ENCODE assay signal across 20 mouse cellular contexts in the genomic region with DNA sequence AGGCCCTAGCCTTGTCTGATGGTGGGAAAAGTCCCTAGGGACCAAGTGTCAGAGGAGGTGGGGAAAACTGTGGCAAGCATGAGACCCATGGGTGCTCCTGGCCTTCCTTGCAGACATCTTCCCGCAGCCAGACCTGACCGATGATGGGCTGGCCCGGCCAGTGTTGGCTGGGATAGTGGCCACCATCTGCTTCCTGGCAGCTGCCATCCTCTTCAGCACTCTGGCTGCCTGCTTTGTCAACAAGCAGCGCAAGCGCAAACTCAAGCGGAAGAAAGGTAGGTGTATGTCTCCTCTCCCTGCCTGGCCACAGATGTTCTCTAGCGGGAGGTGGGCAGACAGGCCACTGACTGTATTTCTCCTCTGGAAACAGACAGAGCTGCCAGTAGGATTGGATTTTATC. TPM values are rescaled to one million over a fixed set of nuclear protein-coding genes. Genes with fewer than 3 reads are reported as not detected.
A peak's percentile ranks its signal among the peaks of the same experiment; 100 is the strongest.
DNase-seq lines count a peak whose midpoint lies in the region; ATAC-seq lines count a peak whose summit lies in the region.
"Had no signal": no experiment of that assay in that cellular context is flagged by ENCODE, and none has a peak within 500 bp of the region (broad histone marks: within the 10 kb centered on the region; RNA-seq: fewer than 3 reads in every experiment).

No protein-coding gene starts in this region.

- DNase-seq in left cerebral cortex, postnatal 4 days, result peak; percentile 82
- DNase-seq in left cerebral cortex, postnatal 36 days (ENCODE audit: low spot score in 2 of 2), result no peak
- DNase-seq in cerebellum, adult 11-12 months, result peak; percentile 81
- peak; percentile 81 for DNase-seq in cerebellum, adult 9-11 months
- no peak for DNase-seq in right cerebral cortex, adult 2 months (ENCODE audit: low spot score in 2 of 2)
- no peak for DNase-seq in right cerebral cortex, postnatal 25 days
- DNase-seq: adrenal gland, postnatal 10 days; gastrocnemius, postnatal 10 days; heart, postnatal 10 days; kidney, adult 11 months; kidney, postnatal 25 days; layer of hippocampus, postnatal 36 days; lung, embryonic 14.5 days; lung, postnatal 14 days had no signal

- no peak for ATAC-seq in frontal cortex, adult (ENCODE audit: low TSS enrichment)
- ATAC-seq: forebrain, embryonic 16.5 days; inflammation-experienced regulatory T-cells, adult 6 months; midbrain, embryonic 16.5 days; Patski had no signal

- intact Hi-C loops in left cerebral cortex, postnatal 4 days (cut with DNase I), result no loop called here
- intact Hi-C loops in left cerebral cortex, postnatal 36 days (cut with DNase I), result no loop called here

RNA-seq across cellular contexts. Expression of a gene that starts 32.5 kb away (rescaled TPM):
- 10 to 100 TPM; 38.0 to 41.0 TPM for total RNA-seq in left cerebral cortex, postnatal 4 days (2021)
- total RNA-seq in left cerebral cortex, postnatal 36 days (2021), result 10 to 100 TPM; 49.8 to 69.8 TPM
- total RNA-seq: MEL had no signal

Comparison
In these comparisons a context has a peak if more than half of its experiments do, and no peak if none do; other contexts are left out.
1. DNase-seq: peak in left cerebral cortex, postnatal 4 days (single experiment), cerebellum, adult 11-12 months (single experiment) and cerebellum, adult 9-11 months (single experiment); none in left cerebral cortex, postnatal 36 days (0 of 2), right cerebral cortex, adult 2 months (0 of 2) and right cerebral cortex, postnatal 25 days (single experiment).